Mouse (Mus musculus) frontal cortex, adult 2 months (tissue): Measurements from ENCODE around the gene Gm14743. TPM values are rescaled to one million over a fixed set of nuclear protein-coding genes. Genes with fewer than 3 reads are reported as not detected.
"Not testable (repeated sequence)": the region's sequence is repeated elsewhere in the genome, so short reads cannot be mapped to it uniquely, and the experiment has no call there.

Source experiments
- DNase-seq, 2 experiments: peaks; one replicate each; pipeline ENCODE4 v3.0.0; 2022; ENCODE audit warnings: low spot score in 1 of 2; ENCODE audit errors: extremely low spot score in 1 of 2
- polyA plus RNA-seq: library from polyadenylated mRNA; depleted of rRNA; stranded (reverse); fragments of >200 nt; gene quantifications from 2 replicates; pipeline ENCODE4 v1.2.3, GENCODE M21; 2012; rRNA removed

Gene Gm14743
- polyA plus RNA-seq: not detected in 2 replicates

DNA sequence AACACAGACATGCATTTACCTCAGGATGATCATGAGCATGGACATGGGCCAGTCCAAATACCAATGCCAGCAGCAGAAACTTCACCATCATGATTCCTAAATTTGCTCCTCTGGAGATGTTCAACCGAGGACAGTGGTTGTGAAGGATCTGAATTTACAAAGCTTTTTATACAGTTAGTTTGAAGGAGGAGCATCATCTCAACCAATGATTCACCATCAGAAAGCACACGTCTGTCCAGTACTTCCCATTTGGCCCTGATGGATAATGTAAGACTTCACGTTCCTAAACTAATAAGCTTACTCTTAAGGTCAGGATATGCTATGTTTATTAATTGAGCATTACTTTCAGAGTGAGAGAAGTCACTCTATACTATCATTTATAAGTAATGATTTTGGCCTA lies at the start of gene Gm14743:
Gm14743 (minus strand) TSS at position 101 of the 400 bp plus-strand sequence.
- not testable (repeated sequence) for DNase-seq

DNA sequence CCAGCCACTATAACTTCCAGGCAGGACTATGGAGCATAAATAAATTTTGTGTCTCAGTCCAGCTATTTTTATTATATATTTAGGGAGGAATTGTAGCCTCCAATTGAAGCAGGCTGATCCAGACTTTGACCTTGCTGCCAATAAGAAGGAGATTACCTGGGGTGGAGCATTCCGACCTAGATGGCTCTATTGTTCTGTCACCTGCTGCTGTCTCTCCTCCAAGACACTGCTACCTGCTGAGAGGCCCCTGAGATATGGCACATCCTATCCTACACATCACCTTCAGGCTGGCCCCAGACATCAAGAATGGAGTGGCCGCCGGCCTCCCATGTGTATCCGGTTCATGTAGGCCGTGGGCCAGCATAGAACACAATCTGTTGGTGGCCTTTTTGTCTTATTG lies 42.9 kb downstream of the Gm14743 start:
- DNase-seq: no peak

DNA sequence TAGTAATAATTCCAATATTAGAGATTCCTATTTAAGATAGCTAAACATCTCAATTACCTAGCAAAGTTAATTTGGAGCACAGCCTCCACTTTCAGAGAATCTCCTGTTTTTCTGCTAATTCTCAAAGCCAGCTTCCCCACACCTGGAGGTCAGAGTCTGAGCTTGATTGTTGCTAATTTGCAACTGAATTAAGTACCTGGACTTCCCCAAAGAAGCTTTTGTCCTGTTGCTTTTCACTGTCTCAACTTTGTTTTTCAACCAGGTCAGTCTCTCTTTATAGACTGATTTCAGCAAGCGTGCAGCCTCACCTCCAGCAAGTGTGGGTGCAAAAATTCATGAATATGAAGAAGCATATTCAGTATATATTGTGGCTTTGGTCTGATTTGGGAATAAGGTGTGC lies 43.5 kb downstream of the Gm14743 start:
- not testable (repeated sequence) for DNase-seq

Other genes starting within 250 kb of the Gm14743 start
- not detected in 2 replicates for gene Obp1a, start 154.5 kb downstream of the Gm14743 start, polyA plus RNA-seq
- gene Gm5938, start 120.5 kb downstream of the Gm14743 start, polyA plus RNA-seq: not detected in 2 replicates
- gene Obp1b, start 59.1 kb downstream of the Gm14743 start, polyA plus RNA-seq: not detected in 2 replicates
- gene 4930480E11Rik, start 123.7 kb upstream of the Gm14743 start, polyA plus RNA-seq: not detected in 2 replicates